Mouse (Mus musculus) testis, adult 2 months (tissue): Measurements from ENCODE around the gene Rpl37a.

Experiments
- CTCF ChIP-seq: fragments of 200-500 bp; IDR thresholded peaks from 2 replicates; pipeline ENCODE4 v1.5.1; 2012; ENCODE audit warnings: low read depth, mild to moderate bottlenecking, inconsistent platforms, low read length, moderate library complexity; ENCODE audit not compliant: control insufficient read depth, insufficient read depth, insufficient replicate concordance
- POLR2A ChIP-seq: fragments of 200-500 bp; IDR thresholded peaks from 2 replicates; pipeline ENCODE4 v1.6.1; 2012; ENCODE audit warnings: low read depth, mild to moderate bottlenecking, inconsistent platforms, low read length, moderate library complexity; ENCODE audit not compliant: control insufficient read depth

- TF ChIP-seq CTCF (no peak), POLR2A (no peak)
These were observed 594 bp downstream of the Rpl37a start for GRCm38 (mm10) chr1:72711684-72712083.
